Mouse (Mus musculus) erythroblast, embryonic 14.5 days (primary cell): ENCODE measurements around the gene Bach2.

Experiments used
- GATA1 ChIP-seq: IDR thresholded peaks from 2 replicates; pipeline ENCODE4 v1.6.1; 2012; ENCODE audit warnings: low read length, inconsistent platforms, mixed read lengths
- TAL1 ChIP-seq: IDR thresholded peaks from 3 replicates; pipeline ENCODE4 v1.6.1; 2012; ENCODE audit warnings: low read length, inconsistent platforms, mixed read lengths

- no peak for TF ChIP-seq GATA1
- no peak for TF ChIP-seq TAL1
Measured at GRCm38 (mm10) chr4:32212593-32212992, 26.0 kb upstream of the Bach2 start.
